9 mouse cellular contexts compared by ENCODE assay signal in genomic region chr1:91428614-91429013, GRCm38 (mm10). TPM values are rescaled to one million over a fixed set of nuclear protein-coding genes. Genes with fewer than 3 reads are reported as not detected.
DNase-seq lines count a peak whose midpoint lies in the region; ATAC-seq and TF ChIP-seq lines count a peak whose summit lies in the region.
"Had no signal": no experiment of that assay in that cellular context is flagged by ENCODE, and none has a peak within 500 bp of the region (broad histone marks: within the 10 kb centered on the region; RNA-seq: fewer than 3 reads in every experiment).

No protein-coding gene starts in this region.

- 44% methylated on average over 4 of the region's 4 CpGs for WGBS in bone marrow, adult 2 months
- 21% methylated on average over 4 of the region's 4 CpGs for WGBS in embryonic facial prominence, embryonic 15.5 days
- WGBS in heart, embryonic 16.5 days = 26% methylated on average over 4 of the region's 4 CpGs
- 23% methylated on average over 4 of the region's 4 CpGs for WGBS in lung, postnatal 0 days

- TF ChIP-seq POLR2A in ES-Bruce4 (IDR thresholded peaks at IDR 0.05; ENCODE audit: insufficient read depth, low read length) = no peak
- no peak for TF ChIP-seq POLR2A in bone marrow, adult 2 months (IDR thresholded peaks at IDR 0.05; ENCODE audit: borderline replicate concordance, control insufficient read depth, low read depth, low read length)

- no peaks in the 10 kb centered on the region for H3K27me3 ChIP-seq in ES-Bruce4 (ENCODE audit: control insufficient read depth, insufficient read depth, low read length, poor library complexity, severe bottlenecking)
- no peaks in the 10 kb centered on the region for H3K27me3 ChIP-seq in embryonic facial prominence, embryonic 15.5 days
- H3K27me3 ChIP-seq in heart, embryonic 16.5 days (ENCODE audit: control insufficient read depth, insufficient read depth, low read length) = no peaks in the 10 kb centered on the region
- H3K27me3 ChIP-seq in lung, postnatal 0 days (replicated peaks; ENCODE audit: insufficient read depth, low read length) = no peaks in the 10 kb centered on the region
- H3K27me3 ChIP-seq: limb, embryonic 12.5 days had no signal

- H3K9me3 ChIP-seq in ES-Bruce4 (replicated peaks; ENCODE audit: control insufficient read depth, insufficient read depth, low read length, poor library complexity, severe bottlenecking) = no peaks in the 10 kb centered on the region
- H3K9me3 ChIP-seq in embryonic facial prominence, embryonic 15.5 days (replicated peaks) = no peaks in the 10 kb centered on the region
- no peaks in the 10 kb centered on the region for H3K9me3 ChIP-seq in heart, embryonic 16.5 days (replicated peaks; ENCODE audit: control insufficient read depth, low read length)
- H3K9me3 ChIP-seq in lung, postnatal 0 days (ENCODE audit: low read length) = no peaks in the 10 kb centered on the region
- H3K9me3 ChIP-seq: limb, embryonic 12.5 days had no signal

- no peak overlapping the region for H3K4me2 ChIP-seq in embryonic facial prominence, embryonic 15.5 days (replicated peaks)
- H3K4me2 ChIP-seq in heart, embryonic 16.5 days (ENCODE audit: low read depth, low read length) = no peak overlapping the region
- H3K4me2 ChIP-seq in lung, postnatal 0 days (replicated peaks; ENCODE audit: low read depth, low read length) = no peak overlapping the region
- H3K4me2 ChIP-seq: limb, embryonic 12.5 days had no signal

- H3K9ac ChIP-seq in ES-Bruce4 (ENCODE audit: low read depth, poor library complexity, severe bottlenecking) = no peak overlapping the region
- no peak overlapping the region for H3K9ac ChIP-seq in embryonic facial prominence, embryonic 15.5 days
- H3K9ac ChIP-seq in heart, embryonic 16.5 days (ENCODE audit: low read length) = no peak overlapping the region
- H3K9ac ChIP-seq in lung, postnatal 0 days (replicated peaks; ENCODE audit: low read depth) = no peak overlapping the region
- H3K9ac ChIP-seq: limb, embryonic 12.5 days had no signal

- no peak overlapping the region for H3K27ac ChIP-seq in ES-Bruce4 (ENCODE audit: insufficient read depth, low read length)
- no peak overlapping the region for H3K27ac ChIP-seq in bone marrow, adult 2 months (ENCODE audit: control insufficient read depth, insufficient read depth, low read depth, low read length, poor library complexity)
- H3K27ac ChIP-seq in embryonic facial prominence, embryonic 15.5 days (replicated peaks) = no peak overlapping the region
- H3K27ac ChIP-seq in heart, embryonic 16.5 days (ENCODE audit: low read length) = no peak overlapping the region
- no peak overlapping the region for H3K27ac ChIP-seq in lung, postnatal 0 days (ENCODE audit: low read length)
- H3K27ac ChIP-seq: limb, embryonic 12.5 days had no signal

- H3K4me3 ChIP-seq in ES-Bruce4 (ENCODE audit: low read depth, low read length) = no peak overlapping the region
- H3K4me3 ChIP-seq in bone marrow, adult 2 months (replicated peaks; ENCODE audit: control insufficient read depth, low read depth, low read length) = no peak overlapping the region
- H3K4me3 ChIP-seq in embryonic facial prominence, embryonic 15.5 days (replicated peaks) = no peak overlapping the region
- no peak overlapping the region for H3K4me3 ChIP-seq in heart, embryonic 16.5 days (ENCODE audit: low read length)
- H3K4me3 ChIP-seq in lung, postnatal 0 days (ENCODE audit: low read depth, low read length) = no peak overlapping the region
- H3K4me3 ChIP-seq: limb, embryonic 12.5 days had no signal

- ATAC-seq in embryonic facial prominence, embryonic 15.5 days (ENCODE audit: insufficient number of reproducible peaks, low FRiP score, low TSS enrichment, low read depth) = peak; percentile 66; the same call in 1 of the 2 replicates
- peak; percentile 70 for ATAC-seq in heart, embryonic 16.5 days (replicated peaks; ENCODE audit: extremely low read depth, insufficient read depth, low FRiP score)
- ATAC-seq in lung, postnatal 0 days = peak; percentile 84

- no peaks in the 10 kb centered on the region for H3K36me3 ChIP-seq in ES-Bruce4 (ENCODE audit: control insufficient read depth, insufficient read depth, low read length, poor library complexity, severe bottlenecking)
- peaks cover 28% of the 10 kb centered on the region for H3K36me3 ChIP-seq in embryonic facial prominence, embryonic 15.5 days
- H3K36me3 ChIP-seq in heart, embryonic 16.5 days (ENCODE audit: control insufficient read depth, insufficient read depth) = peaks cover 32% of the 10 kb centered on the region
- peaks cover 62% of the 10 kb centered on the region for H3K36me3 ChIP-seq in lung, postnatal 0 days (ENCODE audit: insufficient read depth, low read length)

- TF ChIP-seq CTCF in ES-Bruce4 (IDR thresholded peaks at IDR 0.05; ENCODE audit: low read depth, low read length) = peak; percentile 69
- peak; percentile 91 for TF ChIP-seq CTCF in bone marrow, adult 2 months (IDR thresholded peaks at IDR 0.05; ENCODE audit: control insufficient read depth, insufficient read depth, low read length)
- peak; percentile 94 for TF ChIP-seq CTCF in lung, postnatal 0 days (IDR thresholded peaks at IDR 0.05)

- H3K4me1 ChIP-seq in ES-Bruce4 (ENCODE audit: control insufficient read depth, insufficient read depth, low read length) = no peaks in the 10 kb centered on the region
- no peaks in the 10 kb centered on the region for H3K4me1 ChIP-seq in bone marrow, adult 2 months (ENCODE audit: control insufficient read depth, insufficient read depth, low read length)
- no peaks in the 10 kb centered on the region for H3K4me1 ChIP-seq in embryonic facial prominence, embryonic 15.5 days
- H3K4me1 ChIP-seq in heart, embryonic 16.5 days (ENCODE audit: control insufficient read depth, insufficient read depth, low read length) = no peaks in the 10 kb centered on the region
- no peaks in the 10 kb centered on the region for H3K4me1 ChIP-seq in lung, postnatal 0 days (ENCODE audit: insufficient read depth, low read depth, low read length)

- peak; percentile 88 to 97 for DNase-seq in kidney, postnatal 25 days
- peak; percentile 90 for DNase-seq in lung, postnatal 0 days (ENCODE audit: low spot score)
- peak; percentile 71 for DNase-seq in right cerebral cortex, postnatal 25 days
- peak; percentile 73 to 84 for DNase-seq in urinary bladder, postnatal 36 days (ENCODE audit: low spot score in 2 of 2)

- TF ChIP-seq EP300 in ES-Bruce4 (IDR thresholded peaks at IDR 0.05; ENCODE audit: insufficient read depth, low read depth, low read length) = no peak
- TF ChIP-seq EP300 in lung, postnatal 0 days (IDR thresholded peaks at IDR 0.05) = no peak

RNA-seq across cellular contexts. Expression of gene Hes6, which starts 14.8 kb away (rescaled TPM):
- 13.0 and 15.6 TPM in 2 replicates for polyA plus RNA-seq in ES-Bruce4 (2011; ENCODE audit: insufficient read depth, insufficient read length, low read depth, missing spikeins)
- 23.3 and 32.9 TPM in 2 replicates for polyA plus RNA-seq in bone marrow, adult 2 months (2011; ENCODE audit: insufficient read depth, insufficient read length, low replicate concordance, missing spikeins)
- polyA plus RNA-seq in embryonic facial prominence, embryonic 15.5 days (2015; fragmentation: Nextera tagmentation; extraction: Ambion mirVana) = 144 and 145 TPM in 2 replicates
- polyA plus RNA-seq in heart, embryonic 16.5 days (2015; fragmentation: Nextera tagmentation; extraction: Ambion mirVana) = 105 and 117 TPM in 2 replicates
- 63.7 and 75.1 TPM in 2 replicates for polyA plus RNA-seq in lung, postnatal 0 days (2015; fragmentation: Nextera tagmentation; extraction: Ambion mirVana)

RNA-seq across cellular contexts. Expression of gene Ilkap, which starts 30.0 kb away (rescaled TPM):
- 66.3 and 72.1 TPM in 2 replicates for polyA plus RNA-seq in ES-Bruce4 (2011; ENCODE audit: insufficient read depth, insufficient read length, low read depth, missing spikeins)
- polyA plus RNA-seq in bone marrow, adult 2 months (2011; ENCODE audit: insufficient read depth, insufficient read length, low replicate concordance, missing spikeins) = 111 and 202 TPM in 2 replicates
- 148 TPM in 2 replicates for polyA plus RNA-seq in embryonic facial prominence, embryonic 15.5 days (2015; fragmentation: Nextera tagmentation; extraction: Ambion mirVana)
- polyA plus RNA-seq in heart, embryonic 16.5 days (2015; fragmentation: Nextera tagmentation; extraction: Ambion mirVana) = 112 and 113 TPM in 2 replicates
- 90.5 and 94.0 TPM in 2 replicates for polyA plus RNA-seq in lung, postnatal 0 days (2015; fragmentation: Nextera tagmentation; extraction: Ambion mirVana)

RNA-seq across cellular contexts. Expression of gene Per2, which starts 30.5 kb away (rescaled TPM):
- polyA plus RNA-seq in ES-Bruce4 (2011; ENCODE audit: insufficient read depth, insufficient read length, low read depth, missing spikeins) = 0.21 and 0.30 TPM in 2 replicates
- polyA plus RNA-seq in bone marrow, adult 2 months (2011; ENCODE audit: insufficient read depth, insufficient read length, low replicate concordance, missing spikeins) = 2.3 and 9.4 TPM in 2 replicates
- 3.6 and 4.4 TPM in 2 replicates for polyA plus RNA-seq in embryonic facial prominence, embryonic 15.5 days (2015; fragmentation: Nextera tagmentation; extraction: Ambion mirVana)
- 4.9 and 6.2 TPM in 2 replicates for polyA plus RNA-seq in heart, embryonic 16.5 days (2015; fragmentation: Nextera tagmentation; extraction: Ambion mirVana)
- 6.3 and 7.3 TPM in 2 replicates for polyA plus RNA-seq in lung, postnatal 0 days (2015; fragmentation: Nextera tagmentation; extraction: Ambion mirVana)
